Mouse (Mus musculus) intestine, embryonic 16.5 days (tissue): ENCODE results near the gene Rsf1. TPM values are rescaled to one million over a fixed set of nuclear protein-coding genes. Genes with fewer than 3 reads are reported as not detected.
A peak's percentile ranks its signal among the peaks of the same experiment; 100 is the strongest.

ENCODE experiments used
- ATAC-seq: fragments of 200-750 bp; cut with Nextera tagmentation; 2 replicates; pipeline ENCODE4 v1.8.0; 2017; ENCODE audit warnings: moderate TSS enrichment, moderate library complexity
- H3K27ac ChIP-seq: fragments of 300-500 bp; sonication (generic); 2 replicates; pipeline ENCODE4 v1.5.1; 2014; ENCODE audit warnings: mild to moderate bottlenecking, low read length
- H3K27me3 ChIP-seq: fragments of 300-500 bp; sonication (generic); replicated peaks from 2 replicates; pipeline ENCODE4 v1.6.1; 2014; ENCODE audit warnings: low read length, control low read depth, mixed read lengths; ENCODE audit not compliant: control insufficient read depth, insufficient read depth
- H3K36me3 ChIP-seq: fragments of 300-500 bp; sonication (generic); 2 replicates; pipeline ENCODE4 v1.6.1; 2014; ENCODE audit warnings: low read length, control low read depth; ENCODE audit not compliant: control insufficient read depth, insufficient read depth
- H3K4me1 ChIP-seq: fragments of 300-500 bp; sonication (generic); 2 replicates; pipeline ENCODE4 v1.6.1; 2014; ENCODE audit warnings: low read length, control low read depth, mixed read lengths; ENCODE audit not compliant: control insufficient read depth, insufficient read depth
- H3K4me2 ChIP-seq: fragments of 300-500 bp; sonication (generic); 2 replicates; pipeline ENCODE4 v1.6.1; 2014; ENCODE audit warnings: low read depth, low read length, control low read depth
- H3K4me3 ChIP-seq: fragments of 300-500 bp; sonication (generic); 2 replicates; pipeline ENCODE4 v1.5.1; 2014; ENCODE audit warnings: mild to moderate bottlenecking, low read length
- H3K9ac ChIP-seq: fragments of 300-500 bp; sonication (generic); 2 replicates; pipeline ENCODE4 v1.6.1; 2014; ENCODE audit warnings: low read depth, low read length
- H3K9me3 ChIP-seq: fragments of 300-500 bp; sonication (generic); 2 replicates; pipeline ENCODE4 v1.6.1; 2016; ENCODE audit warnings: low read length, control low read depth; ENCODE audit not compliant: control insufficient read depth
- WGBS: fragments of 180-500 bp; shearing (Covaris S2); extraction: QIAGEN DNeasy Blood & Tissue Kit; methylation state at CpG from one replicate; pipeline ENCODE4 v1.1.7; 2014; 5-methylcytosine and 5-hydroxymethylcytosine counted together
- polyA plus RNA-seq: library from polyadenylated mRNA; unstranded; fragments of >200 nt; fragmentation: Nextera tagmentation; extraction: Ambion mirVana; gene quantifications from 2 replicates; pipeline ENCODE4 v1.2.1, GENCODE M21; 2015

The Rsf1 gene
- polyA plus RNA-seq, 1 experiment from 2014 or later: 16.0 TPM

DNA sequence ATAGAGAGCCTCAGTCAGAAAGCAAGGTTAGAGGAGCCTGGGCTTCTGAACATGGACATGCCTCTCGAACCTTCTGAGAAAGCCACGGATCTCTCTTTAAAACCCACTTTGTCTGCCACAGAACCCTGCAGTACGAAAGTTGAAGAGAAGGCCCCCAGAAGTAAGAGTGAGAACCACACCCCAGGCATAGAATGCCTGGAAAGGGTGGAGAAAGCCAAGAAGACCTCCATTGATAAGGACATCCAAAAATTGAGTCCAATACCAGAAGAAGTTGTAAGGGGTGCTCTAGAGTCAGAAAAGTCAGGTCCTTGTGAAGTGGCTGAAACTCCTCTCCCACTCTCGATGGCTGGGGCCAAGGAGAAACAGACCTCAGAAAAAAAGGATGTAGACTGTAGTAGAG lies 81.9 kb downstream of the Rsf1 start:
- Histone ChIP-seq H3K9me3 (no peaks in the 10 kb centered on the region), H3K4me3 (no peak overlapping the region), H3K4me1 (no peaks in the 10 kb centered on the region), H3K27me3 (no peaks in the 10 kb centered on the region), H3K9ac (no peak overlapping the region), H3K27ac (no peak overlapping the region), H3K4me2 (no peak overlapping the region), H3K36me3 (peaks cover 8% of the 10 kb centered on the region)
- WGBS: 93% methylated on average over 4 of the region's 4 CpGs
- ATAC-seq: no peak

DNA sequence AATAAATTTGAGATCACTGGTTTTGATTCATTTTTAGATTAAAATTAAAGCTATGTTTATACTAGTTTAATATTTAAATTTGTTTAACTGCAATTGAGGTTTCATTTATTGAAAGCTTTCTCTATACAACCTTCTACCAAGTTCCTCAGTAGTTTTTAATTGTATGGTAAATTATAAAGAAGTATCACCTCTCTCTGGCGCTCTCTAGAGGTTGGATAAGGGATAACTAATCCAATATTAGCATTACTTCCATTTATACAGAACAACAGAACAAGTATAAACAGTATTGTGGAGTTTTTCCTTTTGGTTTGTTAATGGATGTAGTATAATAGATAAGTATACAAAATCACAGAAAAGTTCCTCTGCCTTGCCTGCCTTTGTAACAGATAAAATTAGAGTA lies 99.5 kb downstream of the Rsf1 start:
- 29% methylated on average over 1 of the region's 1 CpGs for WGBS
- H3K9me3 ChIP-seq: no peaks in the 10 kb centered on the region
- no peaks in the 10 kb centered on the region for H3K4me1 ChIP-seq
- H3K4me2 ChIP-seq: no peak overlapping the region
- H3K4me3 ChIP-seq: no peak overlapping the region
- no peak for ATAC-seq
- H3K27ac ChIP-seq: no peak overlapping the region
- H3K9ac ChIP-seq: no peak overlapping the region
- peaks cover 3% of the 10 kb centered on the region; the same call in 1 of the 2 replicates for H3K36me3 ChIP-seq
- H3K27me3 ChIP-seq: no peaks in the 10 kb centered on the region

GRCm38 (mm10) chr7:97687831-97688230 lies 108.1 kb downstream of the Rsf1 start:
- Histone ChIP-seq H3K36me3 (0 out of 2 replicates have a peak, but pooled peaks cover 4% of the 10 kb centered on the region), H3K27ac (no peak overlapping the region), H3K9ac (no peak overlapping the region), H3K9me3 (no peaks in the 10 kb centered on the region), H3K4me1 (no peaks in the 10 kb centered on the region), H3K27me3 (no peaks in the 10 kb centered on the region), H3K4me3 (no peak overlapping the region), H3K4me2 (no peak overlapping the region)
- no peak for ATAC-seq
- 82% methylated on average over 2 of the region's 2 CpGs for WGBS

DNA sequence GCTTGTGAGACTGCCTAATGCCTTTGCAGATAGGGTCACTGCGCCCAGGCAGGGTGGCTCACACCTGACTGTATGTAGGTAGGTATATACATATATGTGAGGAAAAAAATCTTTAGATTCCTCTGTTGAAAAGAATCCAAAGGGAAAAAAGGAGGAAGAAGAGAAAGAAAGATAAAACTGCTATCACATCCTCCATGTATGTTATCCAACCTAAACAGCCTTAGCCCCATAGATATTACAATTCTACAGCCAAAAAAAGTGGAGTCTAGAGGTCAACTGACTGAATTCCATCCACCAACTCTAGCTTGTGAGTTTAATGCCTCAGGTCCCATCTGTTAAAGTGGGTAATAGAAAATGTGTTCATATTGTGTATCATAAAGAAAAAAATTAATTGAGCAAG lies 115.8 kb downstream of the Rsf1 start:
- Histone ChIP-seq H3K27me3 (no peaks in the 10 kb centered on the region), H3K4me1 (peaks cover 10% of the 10 kb centered on the region), H3K9ac (no peak overlapping the region), H3K4me2 (peak overlapping the region; percentile 66; the same call in 1 of the 2 replicates), H3K36me3 (no peaks in the 10 kb centered on the region), H3K27ac (no peak overlapping the region), H3K4me3 (no peak overlapping the region), H3K9me3 (no peaks in the 10 kb centered on the region)
- WGBS: 96% methylated on average over 1 of the region's 1 CpGs
- ATAC-seq: no peak

GRCm38 (mm10) chr7:97696133-97696505 lies 116.4 kb downstream of the Rsf1 start:
- Histone ChIP-seq H3K4me2 (peak overlapping the region; percentile 66), H3K4me3 (peak overlapping the region; percentile 97), H3K27me3 (no peaks in the 10 kb centered on the region), H3K36me3 (no peaks in the 10 kb centered on the region), H3K4me1 (peaks cover 10% of the 10 kb centered on the region), H3K9ac (peak overlapping the region; percentile 97), H3K27ac (peak overlapping the region; percentile 77), H3K9me3 (no peaks in the 10 kb centered on the region)
- WGBS: 35% methylated on average over 19 of the region's 19 CpGs
- ATAC-seq: peak; percentile 59; the same call in 1 of the 2 replicates

- Histone ChIP-seq H3K27ac (peak within 1 kb of the TSS; percentile 77), H3K4me2 (peak within 1 kb of the TSS; percentile 66)
- under 1% methylated on average over 63 of the region's 63 CpGs for WGBS
Measured at GRCm38 (mm10) chr7:97696506-97697254, 117.0 kb downstream of the Rsf1 start, which contains the start of gene Clns1a. Gene Clns1a, plus strand, starts transcription at chr7:97696634.

DNA sequence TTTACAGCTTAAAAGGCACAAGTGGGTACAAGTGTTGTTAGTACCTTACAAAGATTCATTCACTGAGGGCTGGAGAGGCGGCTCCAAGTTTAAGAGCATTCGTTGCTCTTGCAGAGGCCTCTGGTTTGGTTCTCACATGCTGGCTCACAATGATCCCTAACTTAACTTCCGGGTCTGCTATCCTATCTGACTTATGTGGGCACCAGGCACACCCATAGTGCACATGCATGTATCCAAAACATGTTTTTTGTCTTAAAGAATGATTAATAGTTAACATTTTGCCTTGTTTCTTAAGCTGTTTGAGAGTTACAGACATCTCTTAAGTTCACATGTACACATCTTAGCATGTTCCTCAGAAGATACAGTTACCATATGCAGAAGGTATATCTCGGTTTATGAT lies 120.5 kb downstream of the Rsf1 start:
- Histone ChIP-seq H3K4me1 (peaks cover 10% of the 10 kb centered on the region), H3K4me3 (no peak overlapping the region), H3K9ac (no peak overlapping the region), H3K36me3 (no peaks in the 10 kb centered on the region), H3K27ac (no peak overlapping the region), H3K9me3 (no peaks in the 10 kb centered on the region), H3K27me3 (no peaks in the 10 kb centered on the region), H3K4me2 (no peak overlapping the region)
- 96% methylated on average over 4 of the region's 4 CpGs for WGBS
- ATAC-seq: no peak

More at GRCm38 (mm10) chr7:97696506-97697254, 117.0 kb downstream of the Rsf1 start, which contains the start of gene Clns1a:
- Histone ChIP-seq H3K36me3 (no peaks in the 10 kb centered on the region), H3K9me3 (no peaks in the 10 kb centered on the region), H3K9ac (peak within 1 kb of the TSS; percentile 97), H3K27me3 (no peaks in the 10 kb centered on the region), H3K4me3 (peak within 1 kb of the TSS; percentile 97), H3K4me1 (peaks cover 10% of the 10 kb centered on the region)
- peak; percentile 97 for ATAC-seq

DNA sequence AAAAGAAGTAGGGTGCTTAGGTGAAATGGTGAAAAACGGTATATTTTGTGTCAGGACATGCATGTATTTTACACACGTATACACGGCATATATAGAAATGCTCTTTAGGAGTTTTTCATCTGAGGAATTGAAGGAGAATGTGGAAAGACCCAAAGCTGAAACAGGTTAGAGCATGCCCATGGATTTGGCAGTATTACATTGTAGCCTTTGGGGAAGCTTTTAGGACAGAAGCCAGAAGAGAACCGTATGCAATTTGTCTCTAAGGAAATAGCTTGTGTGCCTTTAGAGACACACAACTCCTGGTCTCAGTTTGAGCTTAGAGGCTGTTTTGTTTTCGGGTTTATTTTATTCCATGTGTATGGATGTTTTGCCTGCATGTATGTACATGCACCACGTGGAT lies 121.4 kb downstream of the Rsf1 start:
- Histone ChIP-seq H3K36me3 (no peaks in the 10 kb centered on the region), H3K9ac (no peak overlapping the region), H3K4me2 (no peak overlapping the region), H3K27me3 (no peaks in the 10 kb centered on the region), H3K4me1 (peaks cover 6% of the 10 kb centered on the region), H3K9me3 (no peaks in the 10 kb centered on the region), H3K27ac (no peak overlapping the region), H3K4me3 (no peak overlapping the region)
- ATAC-seq: no peak
- WGBS: 82% methylated on average over 6 of the region's 6 CpGs

- H3K4me2 ChIP-seq: no peak overlapping the region
- H3K36me3 ChIP-seq: no peaks in the 10 kb centered on the region
- no peaks in the 10 kb centered on the region for H3K9me3 ChIP-seq
- no peak for ATAC-seq
- H3K27ac ChIP-seq: no peak overlapping the region
- H3K27me3 ChIP-seq: no peaks in the 10 kb centered on the region
- H3K4me1 ChIP-seq: no peaks in the 10 kb centered on the region
- H3K4me3 ChIP-seq: no peak overlapping the region
- no peak overlapping the region for H3K9ac ChIP-seq
- WGBS: 80% methylated on average over 4 of the region's 4 CpGs
Measured at GRCm38 (mm10) chr7:97707123-97707522, 127.4 kb downstream of the Rsf1 start.
